Mouse (Mus musculus) spleen, adult 12 weeks (tissue): ENCODE results near the gene Myh9.
A peak's percentile ranks its signal among the peaks of the same experiment; 100 is the strongest.

Experiments
- DNase-seq: peaks from one replicate; pipeline ENCODE4 v3.0.0; 2022; ENCODE audit warnings: low spot score

The Myh9 gene

GRCm38 (mm10) chr15:77843046-77843445, 1.1 kb upstream of the Myh9 start:
- no peak for DNase-seq

DNA sequence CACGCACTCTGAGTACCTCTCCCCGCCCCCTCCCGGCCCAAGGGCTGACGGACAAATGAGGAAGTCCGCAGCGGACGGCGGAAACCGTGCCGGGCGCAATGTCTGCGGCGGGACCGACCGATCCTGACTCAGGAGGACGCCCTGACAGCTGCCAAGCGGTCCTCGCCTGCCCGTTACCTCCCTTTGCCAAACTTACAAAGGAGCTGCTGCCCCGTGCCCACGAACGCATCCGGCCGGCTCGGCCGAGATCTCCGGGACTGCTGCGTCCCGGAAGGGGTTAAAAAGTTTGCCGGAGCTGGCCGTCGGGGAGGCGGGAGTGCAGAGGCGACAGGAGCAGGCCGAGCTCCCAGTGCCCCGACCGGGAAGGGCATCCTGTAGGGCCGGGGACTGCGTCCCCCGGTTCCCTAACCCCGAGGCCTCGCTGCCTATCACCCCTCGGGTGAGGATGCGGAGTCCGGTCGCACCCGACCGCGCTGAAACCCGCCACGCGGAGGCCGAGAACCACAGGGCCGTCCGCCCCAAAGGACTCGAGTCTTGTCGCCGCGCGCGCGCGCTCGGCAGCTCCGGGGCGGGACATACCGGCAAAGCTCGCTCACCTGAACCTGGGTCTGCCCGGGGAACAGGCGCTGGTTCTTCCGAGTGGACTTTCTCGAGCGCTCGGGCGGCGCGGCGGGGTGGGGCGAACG, 471 bp downstream of the Myh9 start:
- DNase-seq = peak; percentile 57

DNA sequence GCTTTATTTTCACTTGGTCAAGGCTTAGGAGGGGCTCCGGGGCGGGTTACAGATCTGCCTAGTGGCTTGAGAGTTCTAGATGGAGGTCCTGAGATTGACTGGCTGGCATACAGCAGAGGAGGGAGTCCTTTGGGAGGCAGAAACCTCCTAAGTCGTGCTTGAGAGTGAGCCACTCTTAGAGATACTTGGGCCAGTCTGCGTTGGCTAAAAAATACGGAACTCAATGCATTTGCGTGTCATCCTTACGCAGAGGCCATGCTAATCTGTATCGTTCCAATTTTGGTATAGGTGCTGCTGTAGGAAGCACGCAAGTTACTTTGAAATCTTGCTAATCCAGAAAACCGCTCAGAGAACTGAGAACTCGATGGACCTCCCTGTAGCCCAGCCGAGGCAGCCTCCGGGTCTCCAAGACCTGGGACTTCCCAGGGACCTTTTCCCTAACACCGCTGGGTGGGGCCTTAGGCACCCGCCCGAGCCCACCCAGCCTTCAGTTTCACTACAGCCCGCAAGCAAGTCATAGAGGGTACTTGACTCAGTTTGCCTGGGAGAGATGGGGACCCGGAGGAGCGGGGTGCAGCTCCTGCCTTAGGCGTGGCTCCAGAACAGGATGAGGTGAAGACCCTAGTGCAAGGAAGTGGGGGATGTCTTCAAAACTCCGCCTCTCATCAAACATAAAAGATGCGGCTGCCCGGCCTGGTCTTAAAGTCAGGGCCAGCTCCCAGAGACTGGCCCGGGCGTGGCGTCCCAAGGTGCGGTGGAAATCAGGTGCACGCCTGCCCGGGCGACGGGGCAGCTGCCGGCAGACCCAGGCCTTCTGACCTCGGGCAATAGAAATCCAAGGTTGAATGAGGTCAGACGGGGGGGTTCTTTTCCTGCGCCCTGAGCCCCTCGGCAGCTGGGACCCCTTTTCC, 1.3 kb downstream of the Myh9 start:
- no peak for DNase-seq

- no peak for DNase-seq
These were observed 2.3 kb downstream of the Myh9 start for GRCm38 (mm10) chr15:77839529-77840286.

DNA sequence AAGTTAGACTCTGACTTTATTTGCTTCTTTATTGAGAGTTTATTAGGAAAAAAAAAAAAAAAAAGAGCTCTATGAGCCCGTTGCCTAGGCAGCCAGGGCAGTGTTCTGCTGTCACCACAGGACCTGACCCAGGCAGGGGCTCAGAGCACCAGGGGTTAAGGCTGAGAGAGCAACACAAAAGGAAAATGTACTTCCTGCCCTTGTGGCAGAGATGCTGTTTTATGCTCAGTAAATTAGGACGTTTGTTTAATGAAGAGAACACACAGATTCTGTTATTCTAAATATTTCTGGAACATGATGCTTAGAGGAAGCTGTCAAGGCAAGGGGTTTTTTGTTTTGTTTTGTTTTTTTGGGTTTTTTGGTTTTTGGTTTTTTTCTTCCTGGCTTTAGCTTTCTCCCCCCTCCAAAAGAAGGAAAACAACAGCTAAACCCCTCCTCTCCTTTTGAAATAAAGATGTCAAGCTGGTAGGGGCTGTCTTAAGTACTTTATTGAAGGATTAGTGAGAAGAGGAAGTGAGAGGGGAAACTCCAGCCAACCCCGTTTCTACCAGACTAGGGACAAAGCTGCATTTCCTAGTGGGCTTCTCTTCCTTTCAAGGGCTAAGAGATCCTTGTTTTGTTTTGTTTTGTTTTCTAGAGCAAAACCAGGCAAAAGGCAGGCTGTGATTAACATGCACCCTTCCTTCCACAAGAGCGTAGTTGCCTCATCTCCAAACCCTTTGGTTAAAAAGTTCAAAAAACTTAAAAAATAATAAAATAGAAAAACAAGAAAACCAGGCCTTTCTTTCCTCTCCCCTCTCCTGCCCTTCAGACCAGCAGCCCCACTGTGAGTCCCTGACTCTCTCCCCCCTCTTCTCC, 3.2 kb downstream of the Myh9 start:
- no peak for DNase-seq

- DNase-seq = no peak
These were observed 4.4 kb downstream of the Myh9 start for GRCm38 (mm10) chr15:77837444-77838117.

- no peak for DNase-seq
These were observed 5.1 kb downstream of the Myh9 start for GRCm38 (mm10) chr15:77836692-77837443.

DNA sequence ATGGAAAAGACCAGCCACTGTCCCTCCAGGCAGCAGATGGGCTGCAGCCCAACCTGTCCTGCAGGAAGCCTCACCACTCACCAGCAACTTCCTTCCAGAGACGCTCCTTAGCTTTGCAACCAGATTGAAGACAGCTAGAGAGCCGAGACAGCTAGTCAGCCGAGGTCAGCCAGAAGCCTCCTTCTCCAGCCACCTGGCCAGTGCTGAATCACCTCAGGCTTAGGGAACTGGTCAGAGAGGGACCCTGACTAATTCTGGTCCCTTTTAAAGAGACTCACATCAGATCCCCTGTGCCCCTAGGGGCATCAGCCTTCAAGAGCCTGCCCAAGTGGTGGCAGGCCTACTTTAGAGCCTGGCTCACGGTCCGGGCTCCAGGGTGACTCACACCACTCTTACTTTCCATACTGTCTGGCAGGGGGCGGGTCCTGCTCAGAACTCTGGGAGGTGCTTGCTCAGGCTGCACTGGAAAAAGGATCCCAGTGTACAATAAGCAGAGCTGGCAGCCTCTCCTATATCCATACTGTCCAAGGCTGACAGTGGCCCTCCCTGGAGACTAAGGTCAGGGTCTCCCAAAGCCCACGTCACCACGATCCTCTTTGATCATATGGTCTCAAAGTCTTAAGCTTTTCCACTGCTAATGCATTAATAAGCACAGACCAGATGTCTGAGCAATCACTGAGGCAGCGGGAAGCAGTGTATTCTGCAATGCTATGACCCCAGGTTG, 5.9 kb downstream of the Myh9 start:
- no peak for DNase-seq

DNA sequence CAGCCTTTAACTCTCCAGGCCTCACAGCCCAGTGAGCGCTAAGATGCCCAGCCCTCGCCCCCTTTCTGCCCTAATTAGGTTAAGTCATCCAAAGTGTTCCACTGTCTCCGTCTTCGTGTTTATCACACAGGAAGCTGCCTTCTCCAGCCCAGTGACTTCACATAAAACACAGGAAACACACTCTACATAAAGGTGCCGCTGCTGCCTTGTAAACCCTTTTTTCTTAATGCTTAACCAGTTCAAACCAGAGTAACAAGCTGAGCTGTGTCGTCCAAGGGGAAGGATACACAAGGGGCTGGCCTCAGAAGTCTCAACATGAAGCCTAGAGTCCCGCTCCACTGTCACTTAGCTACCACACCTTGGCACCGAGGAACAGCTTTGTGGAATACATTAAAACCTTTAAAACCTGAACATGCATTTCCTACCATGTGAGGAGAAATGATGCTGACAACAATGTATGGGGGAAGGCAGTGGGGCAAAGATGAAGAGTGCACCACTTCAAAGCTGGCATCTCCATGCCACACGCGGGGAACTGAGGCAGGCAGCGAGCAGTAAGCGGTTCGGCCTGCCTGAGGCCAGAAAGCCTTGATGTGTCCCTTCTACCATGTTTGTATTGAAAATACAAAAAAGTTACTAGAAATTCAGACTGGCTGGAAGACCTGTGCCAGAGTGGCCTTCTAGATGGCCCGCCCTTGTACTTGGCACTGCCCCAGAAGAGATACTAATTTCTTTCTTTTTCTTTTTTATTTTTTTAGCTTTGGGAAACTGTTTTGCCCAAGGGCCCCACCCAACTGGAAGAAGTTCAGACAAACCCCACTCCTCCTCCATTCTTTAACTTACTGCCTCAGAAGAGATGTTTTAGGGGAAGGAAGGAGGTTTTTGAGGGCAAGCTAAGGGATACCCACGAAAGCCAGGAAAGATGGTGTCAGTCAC, 7.4 kb downstream of the Myh9 start:
- no peak for DNase-seq

DNA sequence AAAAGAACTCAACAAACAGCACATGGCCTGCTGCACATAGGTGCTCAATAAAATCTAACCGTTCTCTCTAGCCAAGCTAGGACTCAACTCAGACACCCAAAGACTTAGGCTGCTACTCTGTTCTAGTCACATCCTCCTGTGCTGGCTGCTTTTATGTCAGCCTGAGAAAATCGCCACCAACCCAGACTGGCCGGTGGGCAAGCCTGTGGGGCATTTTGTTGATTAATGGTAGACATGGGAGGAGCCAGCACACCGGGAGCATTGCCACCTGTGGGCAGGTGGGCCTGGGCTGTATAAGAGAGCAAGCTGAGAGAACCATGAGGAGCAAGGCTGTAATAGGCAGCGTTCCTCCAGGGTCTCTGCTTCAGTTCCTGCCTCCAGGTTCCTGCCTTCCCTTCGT, 8.2 kb downstream of the Myh9 start:
- DNase-seq = no peak

DNA sequence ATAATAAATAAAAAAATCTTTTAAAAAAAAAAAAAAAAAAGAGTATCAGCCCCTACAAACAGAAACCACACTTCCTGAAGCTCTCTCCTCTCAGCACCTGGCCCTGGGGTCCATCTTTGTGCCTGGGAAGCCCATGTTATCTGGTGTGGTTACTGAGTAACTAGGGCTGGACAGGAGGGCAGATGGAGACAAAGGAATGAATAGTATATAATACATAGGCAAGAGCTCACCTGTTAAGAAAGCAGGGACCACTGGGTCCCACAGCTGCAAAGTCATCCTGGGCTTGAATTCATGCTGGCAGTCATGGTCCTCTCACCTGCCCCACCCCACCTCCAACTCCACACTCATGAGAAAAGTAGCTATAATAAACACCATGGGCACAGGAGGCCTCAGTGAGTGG, 8.9 kb downstream of the Myh9 start:
- no peak for DNase-seq

GRCm38 (mm10) chr15:77832458-77832904, 9.5 kb downstream of the Myh9 start:
- DNase-seq = no peak

- no peak for DNase-seq
These were observed 10.1 kb downstream of the Myh9 start for GRCm38 (mm10) chr15:77831754-77832457.

DNA sequence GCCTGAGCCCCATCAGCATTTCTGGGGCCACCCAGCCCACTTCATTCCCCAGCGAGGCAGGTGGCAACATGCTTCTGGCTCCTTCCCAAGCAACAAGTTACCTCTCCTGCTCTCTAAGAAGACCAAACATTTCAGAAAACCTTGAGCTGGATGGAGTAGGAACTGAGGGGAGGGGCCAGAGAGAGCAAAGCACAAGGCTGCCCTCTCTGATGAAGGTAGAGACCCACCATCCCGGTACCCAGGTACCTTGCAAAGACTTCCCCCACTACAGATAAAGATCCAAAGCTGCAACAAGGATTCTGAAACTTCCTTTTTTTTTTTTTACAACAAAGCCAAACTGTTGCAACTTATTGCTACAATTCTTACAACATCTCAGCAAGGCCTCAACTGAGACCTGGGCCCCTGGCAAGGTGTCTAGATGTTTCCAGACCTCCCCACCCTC, 10.8 kb downstream of the Myh9 start:
- no peak for DNase-seq

DNA sequence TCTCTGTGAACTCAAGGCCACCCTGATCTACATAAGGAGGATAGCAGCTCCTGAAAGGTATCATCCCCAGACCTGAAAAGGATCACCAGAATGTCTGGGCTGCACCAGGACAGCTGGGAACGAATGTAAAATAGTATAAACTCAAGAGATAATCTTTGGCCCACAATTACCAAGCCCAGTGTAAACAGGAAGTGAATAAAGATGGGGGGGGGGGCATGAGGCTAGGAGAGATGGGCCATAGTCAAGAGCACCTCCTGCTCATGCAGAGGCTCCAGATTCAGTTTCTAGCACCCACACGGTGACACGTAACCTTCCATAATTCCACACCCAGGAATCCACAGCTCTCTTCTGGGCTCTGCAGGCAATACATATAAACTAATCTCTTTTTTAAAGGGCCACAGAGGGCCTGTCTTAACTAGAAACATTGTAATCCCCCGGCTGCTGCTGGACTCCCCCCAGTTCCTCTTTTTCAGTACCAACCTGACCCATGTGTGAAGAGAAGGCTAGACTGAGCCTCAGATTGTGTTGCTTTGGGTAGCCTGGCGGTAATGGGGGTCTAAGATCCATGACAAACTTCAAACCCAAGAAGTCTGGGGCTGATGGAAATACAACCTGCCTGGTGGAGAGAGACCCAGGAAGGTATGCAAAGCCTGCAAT, 11.4 kb downstream of the Myh9 start:
- no peak for DNase-seq

DNA sequence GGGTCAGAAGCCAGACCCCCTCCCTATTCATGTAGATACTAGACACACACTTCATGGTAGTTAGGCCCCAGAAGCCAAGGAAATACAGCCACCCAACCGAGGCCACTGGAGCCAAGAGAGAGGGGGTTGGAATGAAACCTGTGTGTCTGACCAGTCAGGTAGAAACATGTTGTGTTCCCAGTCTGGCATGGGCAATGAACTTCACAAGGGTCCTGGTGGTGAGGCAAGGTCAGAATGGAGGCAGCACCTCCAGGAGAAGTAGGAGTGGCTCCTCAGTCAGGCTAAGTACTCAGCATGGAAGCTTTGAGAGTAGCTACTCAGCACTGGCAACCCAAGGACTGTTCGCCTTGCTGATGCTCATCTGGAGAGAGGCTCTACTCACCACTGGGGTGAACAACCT, 12.4 kb downstream of the Myh9 start:
- no peak for DNase-seq

- no peak for DNase-seq
These were observed 13.1 kb downstream of the Myh9 start for GRCm38 (mm10) chr15:77828910-77829309.
